Comparison of ENCODE assay signal across 23 mouse cellular contexts in the genomic region with DNA sequence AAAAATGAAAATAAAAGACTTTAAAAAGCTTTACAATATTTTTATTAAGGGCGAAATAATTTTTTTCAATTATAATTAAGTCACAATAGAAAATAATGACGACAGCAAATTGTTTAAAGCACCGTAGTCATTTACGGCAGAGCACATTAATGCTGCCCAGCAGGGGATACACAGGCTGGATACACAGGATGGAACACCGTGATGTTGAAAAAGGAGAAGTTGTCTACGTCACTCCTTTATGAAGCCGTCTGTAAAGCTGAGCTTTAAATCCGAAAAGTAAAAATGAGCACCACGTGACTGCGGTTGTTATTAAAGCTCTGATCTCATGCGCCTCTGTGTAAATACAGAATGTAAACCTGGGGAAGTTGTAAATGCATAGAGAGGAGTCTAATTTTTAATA.
"Had no signal": no experiment of that assay in that cellular context is flagged by ENCODE, and none has a peak within 500 bp of the region (broad histone marks: within the 10 kb centered on the region; RNA-seq: fewer than 3 reads in every experiment).

No protein-coding gene starts in this region.

- H3K9me3 ChIP-seq: liver, embryonic 13.5 days; liver, embryonic 15.5 days; lung, embryonic 15.5 days; midbrain, embryonic 10.5 days; midbrain, embryonic 13.5 days; midbrain, embryonic 15.5 days; neural tube, embryonic 13.5 days; neural tube, embryonic 15.5 days; stomach, embryonic 15.5 days had no signal

- H3K27me3 ChIP-seq: liver, embryonic 13.5 days; liver, embryonic 15.5 days; lung, embryonic 15.5 days; midbrain, embryonic 13.5 days; midbrain, embryonic 15.5 days; neural tube, embryonic 13.5 days; neural tube, embryonic 15.5 days; stomach, embryonic 15.5 days had no signal

- H3K4me3 ChIP-seq: liver, embryonic 13.5 days; liver, embryonic 15.5 days; lung, embryonic 15.5 days; midbrain, embryonic 10.5 days; midbrain, embryonic 13.5 days; midbrain, embryonic 15.5 days; myocyte; neural tube, embryonic 13.5 days; neural tube, embryonic 15.5 days; stomach, embryonic 15.5 days had no signal

- ATAC-seq: liver, postnatal 0 days; lung, postnatal 0 days; midbrain, embryonic 13.5 days; midbrain, embryonic 15.5 days had no signal

- H3K27ac ChIP-seq: liver, embryonic 13.5 days; liver, embryonic 15.5 days; lung, embryonic 15.5 days; macrophage; midbrain, embryonic 10.5 days; midbrain, embryonic 13.5 days; midbrain, embryonic 15.5 days; neural tube, embryonic 13.5 days; neural tube, embryonic 15.5 days; stomach, embryonic 15.5 days; stomach, postnatal 0 days had no signal

- H3K9ac ChIP-seq: liver, embryonic 13.5 days; liver, embryonic 15.5 days; liver, postnatal 0 days; lung, embryonic 15.5 days; midbrain, embryonic 13.5 days; midbrain, embryonic 15.5 days; neural tube, embryonic 13.5 days; neural tube, embryonic 15.5 days; stomach, embryonic 15.5 days had no signal

- DNase-seq: liver, embryonic 13.5 days; liver, postnatal 0 days; lung, adult 2 months; lung, postnatal 14 days; lung, postnatal 36 days; right cerebral cortex, postnatal 14 days; right cerebral cortex, postnatal 4 days; spleen, adult 18-20 months; thymus, adult 2 months; thymus, postnatal 25 days; thymus, postnatal 4 days had no signal

- H3K36me3 ChIP-seq: liver, embryonic 13.5 days; liver, embryonic 15.5 days; midbrain, embryonic 13.5 days; midbrain, embryonic 15.5 days; neural tube, embryonic 13.5 days; neural tube, embryonic 15.5 days; stomach, embryonic 15.5 days had no signal

- H3K4me1 ChIP-seq: liver, embryonic 13.5 days; liver, embryonic 15.5 days; lung, embryonic 15.5 days; midbrain, embryonic 10.5 days; midbrain, embryonic 13.5 days; midbrain, embryonic 15.5 days; neural tube, embryonic 13.5 days; neural tube, embryonic 15.5 days; stomach, embryonic 15.5 days had no signal

- H3K4me2 ChIP-seq: liver, embryonic 13.5 days; liver, embryonic 15.5 days; lung, embryonic 15.5 days; midbrain, embryonic 13.5 days; midbrain, embryonic 15.5 days; neural tube, embryonic 13.5 days; neural tube, embryonic 15.5 days; stomach, embryonic 15.5 days had no signal
